Mouse (Mus musculus) kidney, postnatal 0 days (tissue): ENCODE results near the gene Ggt5. TPM values are rescaled to one million over a fixed set of nuclear protein-coding genes. Genes with fewer than 3 reads are reported as not detected.

Source experiments
- ATAC-seq: fragments of 200-750 bp; cut with Nextera tagmentation; replicated peaks from 2 replicates; pipeline ENCODE4 v1.8.0; 2017; ENCODE audit warnings: low read depth, moderate number of reproducible peaks, moderate TSS enrichment, moderate library complexity; ENCODE audit not compliant: low FRiP score
- DNase-seq: peaks from one replicate; pipeline ENCODE4 v3.0.0-alpha.2; 2016; ENCODE audit warnings: low spot score
- H3K27ac ChIP-seq: fragments of 300-500 bp; sonication (generic); 2 replicates; pipeline ENCODE4 v1.5.1; 2014; ENCODE audit warnings: mild to moderate bottlenecking
- H3K27me3 ChIP-seq: fragments of 300-500 bp; sonication (generic); 2 replicates; pipeline ENCODE4 v1.6.1; 2014; ENCODE audit warnings: low read length, mixed read lengths; ENCODE audit not compliant: insufficient read depth
- H3K36me3 ChIP-seq: fragments of 300-500 bp; sonication (generic); 2 replicates; pipeline ENCODE4 v1.6.1; 2014; ENCODE audit warnings: low read length, mixed read lengths; ENCODE audit not compliant: insufficient read depth
- H3K4me1 ChIP-seq: fragments of 300-500 bp; sonication (generic); replicated peaks from 2 replicates; pipeline ENCODE4 v1.6.1; 2014; ENCODE audit warnings: antibody characterized with exemption, low read length, mixed read lengths; ENCODE audit not compliant: insufficient read depth
- H3K4me2 ChIP-seq: fragments of 300-500 bp; sonication (generic); 2 replicates; pipeline ENCODE4 v1.6.1; 2014; ENCODE audit warnings: mild to moderate bottlenecking, low read length, moderate library complexity, mixed read lengths
- H3K4me3 ChIP-seq: fragments of 300-500 bp; sonication (generic); replicated peaks from 2 replicates; pipeline ENCODE4 v1.5.1; 2014; ENCODE audit warnings: low read depth, low read length
- H3K9ac ChIP-seq: fragments of 300-500 bp; sonication (generic); 2 replicates; pipeline ENCODE4 v1.6.1; 2014; ENCODE audit warnings: low read depth, low read length
- H3K9me3 ChIP-seq: fragments of 300-500 bp; sonication (generic); replicated peaks from 2 replicates; pipeline ENCODE4 v1.6.1; 2016; ENCODE audit warnings: low read length, inconsistent platforms, mixed read lengths
- CTCF ChIP-seq: IDR thresholded peaks from 2 replicates; pipeline ENCODE4 v1.5.1; 2016; ENCODE audit warnings: antibody characterized with exemption, low read depth, mild to moderate bottlenecking, moderate library complexity
- WGBS: fragments of 180-500 bp; shearing (Covaris S2); extraction: QIAGEN DNeasy Blood & Tissue Kit; methylation state at CpG from one replicate; pipeline ENCODE4 v1.1.7; 2014; 5-methylcytosine and 5-hydroxymethylcytosine counted together
- polyA plus RNA-seq: library from polyadenylated mRNA; unstranded; fragments of >200 nt; fragmentation: Nextera tagmentation; extraction: Ambion mirVana; gene quantifications from 2 replicates; pipeline ENCODE4 v1.2.1, GENCODE M21; 2015

Ggt5 gene
- polyA plus RNA-seq, 1 experiment from 2014 or later: 5.1 TPM

GRCm38 (mm10) chr10:75586553-75586879 lies 2.6 kb upstream of the Ggt5 start:
- H3K4me1 ChIP-seq: peaks cover 22% of the 10 kb centered on the region
- H3K27ac ChIP-seq: no peak overlapping the region
- no peak for DNase-seq
- H3K9ac ChIP-seq: no peak overlapping the region
- ATAC-seq: no peak
- 92% methylated on average over 1 of the region's 1 CpGs for WGBS
- no peaks in the 10 kb centered on the region for H3K36me3 ChIP-seq
- no peak overlapping the region for H3K4me3 ChIP-seq
- no peak for TF ChIP-seq CTCF
- H3K4me2 ChIP-seq: no peak overlapping the region
- H3K27me3 ChIP-seq: no peaks in the 10 kb centered on the region
- H3K9me3 ChIP-seq: no peaks in the 10 kb centered on the region

DNA sequence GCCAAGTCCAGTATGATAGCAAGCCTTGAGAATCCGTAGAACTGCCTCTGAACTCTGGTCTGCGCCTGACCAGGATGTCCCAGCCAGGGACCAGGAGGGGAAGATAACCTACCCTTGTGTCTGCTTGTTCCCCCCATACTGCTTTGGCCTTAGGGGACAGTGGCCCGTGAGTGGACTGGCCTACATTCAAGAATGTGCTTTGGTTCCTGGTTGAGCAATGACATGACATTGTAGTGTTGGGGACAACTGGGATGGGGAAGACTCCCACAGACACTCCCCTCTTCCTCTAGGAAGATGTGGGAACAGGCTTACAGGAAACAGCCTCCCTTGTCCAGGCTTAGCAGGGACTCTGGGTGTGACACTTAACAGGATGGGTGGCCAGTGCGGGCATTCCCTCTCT lies 1.4 kb upstream of the Ggt5 start:
- Histone ChIP-seq H3K4me2 (no peak overlapping the region), H3K36me3 (no peaks in the 10 kb centered on the region), H3K9ac (no peak overlapping the region), H3K27me3 (no peaks in the 10 kb centered on the region), H3K27ac (peak overlapping the region; percentile 1; the same call in 1 of the 2 replicates), H3K4me1 (peaks cover 30% of the 10 kb centered on the region), H3K4me3 (no peak overlapping the region), H3K9me3 (no peaks in the 10 kb centered on the region)
- ATAC-seq: no peak
- DNase-seq: no peak
- WGBS: 66% methylated on average over 4 of the region's 4 CpGs
- TF ChIP-seq CTCF: no peak

GRCm38 (mm10) chr10:75588336-75588735 lies 804 bp upstream of the Ggt5 start:
- DNase-seq: no peak
- TF ChIP-seq CTCF: no peak
- ATAC-seq: peak; percentile 27

DNA sequence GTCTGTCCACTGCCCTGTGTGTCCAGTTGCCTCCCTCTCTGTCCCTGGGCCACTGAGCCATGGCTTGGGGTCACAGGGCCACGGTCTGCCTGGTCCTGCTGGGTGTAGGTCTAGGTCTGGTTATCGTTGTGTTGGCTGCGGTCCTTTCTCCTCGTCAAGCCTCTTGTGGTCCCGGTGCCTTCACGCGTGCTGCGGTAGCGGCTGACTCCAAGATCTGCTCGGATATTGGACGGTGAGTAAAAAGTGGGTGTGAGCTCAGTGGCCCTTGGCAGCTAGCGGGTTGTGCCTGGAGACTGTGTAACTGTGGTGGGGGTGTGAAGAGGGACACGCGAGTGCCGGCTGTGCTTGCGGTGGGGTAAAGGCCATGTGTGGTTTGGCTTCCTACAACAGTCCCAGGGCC lies 511 bp downstream of the Ggt5 start:
- ATAC-seq: peak; percentile 27; the same call in 1 of the 2 replicates
- WGBS: 24% methylated on average over 16 of the region's 16 CpGs
- peak; percentile 40 for DNase-seq

More at GRCm38 (mm10) chr10:75588336-75588735, 804 bp upstream of the Ggt5 start:
- Histone ChIP-seq H3K4me2 (no peak overlapping the region), H3K27ac (0 out of 2 replicates have a peak overlapping the region, but pooled peaks have one; percentile 31), H3K4me3 (no peak overlapping the region), H3K9ac (no peak overlapping the region), H3K27me3 (no peaks in the 10 kb centered on the region), H3K9me3 (no peaks in the 10 kb centered on the region), H3K4me1 (peaks cover 30% of the 10 kb centered on the region), H3K36me3 (no peaks in the 10 kb centered on the region)
- 38% methylated on average over 5 of the region's 5 CpGs for WGBS

GRCm38 (mm10) chr10:75591211-75591894 lies 2.2 kb downstream of the Ggt5 start:
- H3K9ac ChIP-seq: 0 out of 2 replicates have a peak overlapping the region, but pooled peaks have one; percentile 8
- DNase-seq: peak; percentile 83
- H3K4me1 ChIP-seq: peaks cover 30% of the 10 kb centered on the region
- peak overlapping the region; percentile 62; the same call in 1 of the 2 replicates for H3K27ac ChIP-seq
- peak overlapping the region; percentile 7; the same call in 1 of the 2 replicates for H3K4me2 ChIP-seq
- no peaks in the 10 kb centered on the region for H3K36me3 ChIP-seq
- no peak overlapping the region for H3K4me3 ChIP-seq
- WGBS: 68% methylated on average over 12 of the region's 12 CpGs
- no peak; the same call in 1 of the 2 replicates for TF ChIP-seq CTCF
- ATAC-seq: no peak
- H3K9me3 ChIP-seq: no peaks in the 10 kb centered on the region
- H3K27me3 ChIP-seq: no peaks in the 10 kb centered on the region

More for the DNA sequence above, 511 bp downstream of the Ggt5 start:
- peak overlapping the region; percentile 80 for H3K27ac ChIP-seq
- no peaks in the 10 kb centered on the region for H3K27me3 ChIP-seq
- no peak overlapping the region for H3K4me3 ChIP-seq
- no peaks in the 10 kb centered on the region for H3K36me3 ChIP-seq
- no peaks in the 10 kb centered on the region for H3K9me3 ChIP-seq
- peak overlapping the region; percentile 44 for H3K4me2 ChIP-seq
- peaks cover 30% of the 10 kb centered on the region for H3K4me1 ChIP-seq
- peak overlapping the region; percentile 24; the same call in 1 of the 2 replicates for H3K9ac ChIP-seq
- TF ChIP-seq CTCF: no peak

DNA sequence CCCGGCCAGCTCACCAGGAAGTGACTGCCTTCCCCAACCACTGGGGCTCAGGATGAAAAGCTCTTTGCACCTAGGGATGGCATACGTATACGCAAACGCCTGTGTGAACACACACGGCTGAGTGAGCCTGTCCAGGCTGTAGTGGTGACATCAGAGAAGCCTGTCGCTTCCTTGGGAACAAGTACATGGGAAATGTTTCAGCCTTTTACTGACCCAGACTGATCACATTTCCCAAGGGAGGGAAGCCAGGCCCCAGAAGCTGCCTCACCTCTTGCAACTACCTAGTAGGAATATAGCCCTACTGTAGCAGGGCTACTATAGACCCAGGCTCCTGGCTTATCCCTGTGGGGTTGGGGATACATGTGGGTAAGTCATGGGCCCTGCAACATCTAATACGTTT lies 3.4 kb downstream of the Ggt5 start:
- Histone ChIP-seq H3K27me3 (no peaks in the 10 kb centered on the region), H3K27ac (no peak overlapping the region), H3K4me3 (no peak overlapping the region), H3K4me1 (peaks cover 30% of the 10 kb centered on the region), H3K4me2 (no peak overlapping the region), H3K9me3 (no peaks in the 10 kb centered on the region), H3K9ac (no peak overlapping the region), H3K36me3 (no peaks in the 10 kb centered on the region)
- WGBS: 63% methylated on average over 7 of the region's 7 CpGs
- TF ChIP-seq CTCF: no peak
- no peak for DNase-seq
- no peak for ATAC-seq
